Mouse (Mus musculus) A20 (cell line): Measurements from ENCODE around the gene Ghdc.

Experiments used
- DNase-seq: peaks from one replicate; pipeline ENCODE4 v3.0.0-alpha.2; 2011; ENCODE audit warnings: low read depth, low spot score

Ghdc gene

GRCm38 (mm10) chr11:100718866-100719265 is 51.9 kb downstream of the Ghdc start:
- DNase-seq = no peak

GRCm38 (mm10) chr11:100718462-100718861 is 52.3 kb downstream of the Ghdc start:
- DNase-seq = no peak

GRCm38 (mm10) chr11:100716649-100717048 is 54.1 kb downstream of the Ghdc start:
- DNase-seq = no peak
